Mouse (Mus musculus) neutrophil, adult 59 days (primary cell): ENCODE results near the gene Rin3. TPM values are rescaled to one million over a fixed set of nuclear protein-coding genes. Genes with fewer than 3 reads are reported as not detected.

Source experiments
- total RNA-seq, 2 experiments: library from RNA; stranded (reverse); gene quantifications; 1 replicate in 1 of 2; 2 replicates in 1 of 2; pipeline ENCODE4 v1.2.4; 2023

Gene Rin3
- 100 to 1,000 TPM; 377 to 383 TPM for total RNA-seq

GRCm38 (mm10) chr12:102282763-102283482 is at the start of gene Rin3:
TSS of gene Rin3 (plus strand) at chr12:102283048.

GRCm38 (mm10) chr12:102439632-102440023 is 156.8 kb downstream of the Rin3 start, which contains the start of gene Lgmn:
TSS of gene Lgmn (minus strand) at chr12:102439813.

Other genes with a start within 250 kb of the Rin3 start
- not detected for gene Slc24a4, start 154.3 kb upstream of the Rin3 start, total RNA-seq
- 10 to 100 TPM; 12.3 to 17.3 TPM for gene Lgmn, start 156.8 kb downstream of the Rin3 start, total RNA-seq
- gene Golga5, start 186.1 kb downstream of the Rin3 start, total RNA-seq, result 10 to 100 TPM; 27.8 to 31.9 TPM